Mouse (Mus musculus) T-cell, adult 2 months (primary cell): ENCODE data around the gene Dock2.
"Not testable (repeated sequence)": the region's sequence is repeated elsewhere in the genome, so short reads cannot be mapped to it uniquely, and the experiment has no call there.

Source experiments
- DNase-seq: peaks from one replicate; pipeline ENCODE4 v3.0.0; 2022; ENCODE audit warnings: low spot score

The Dock2 gene

DNA sequence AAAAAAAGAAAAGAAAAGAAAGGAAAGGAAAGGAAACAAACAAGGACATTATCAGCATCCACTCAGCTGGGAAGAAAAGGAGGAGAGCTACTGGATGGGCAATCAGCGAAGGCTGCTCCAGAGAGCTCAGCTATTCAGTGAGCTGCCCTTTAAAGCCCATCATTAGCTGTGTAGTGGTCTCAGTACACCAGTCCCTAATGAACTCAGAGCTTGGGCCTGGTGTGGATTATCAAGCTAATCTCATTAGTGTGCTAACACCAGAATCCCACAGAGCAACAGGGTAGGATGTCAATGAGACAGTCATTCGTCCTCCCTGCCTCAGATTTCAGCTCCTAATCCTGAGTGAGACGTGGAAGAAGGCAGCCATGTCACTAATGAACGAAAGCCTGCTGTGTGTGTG, 493.4 kb downstream of the Dock2 start:
- no peak for DNase-seq

DNA sequence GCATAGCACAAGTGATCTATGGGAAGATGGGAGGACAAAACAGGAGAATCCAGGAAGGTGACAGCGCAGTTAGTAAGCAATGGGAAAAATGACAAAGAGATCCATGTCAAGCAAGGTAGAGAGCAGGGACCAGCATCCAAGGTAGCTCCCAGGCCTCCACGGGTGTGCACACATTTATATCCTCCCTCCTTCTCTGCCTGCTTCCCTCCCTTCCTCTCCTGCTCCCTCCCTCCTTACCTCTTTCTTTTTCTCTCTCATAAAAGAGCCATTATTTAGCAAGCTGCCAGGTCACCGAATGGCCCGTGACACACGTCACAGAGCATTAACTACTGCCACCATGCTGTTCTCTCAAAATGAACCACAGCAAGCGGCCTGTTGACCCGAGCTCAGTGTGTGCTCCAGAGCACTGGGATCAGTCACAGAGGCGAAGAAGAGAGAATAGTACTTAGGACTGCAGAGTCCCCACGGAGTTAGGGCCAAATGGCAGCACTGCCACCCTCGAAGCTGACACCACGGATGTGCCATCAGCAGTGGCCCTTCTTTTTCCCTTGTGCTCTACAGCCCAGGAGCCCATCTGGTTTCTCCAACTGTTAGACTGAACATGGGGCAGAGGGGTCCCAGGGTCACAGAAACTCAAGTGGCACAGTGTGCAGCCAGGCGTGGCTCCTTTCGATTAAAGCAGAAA, 499.4 kb downstream of the Dock2 start:
- no peak for DNase-seq

DNA sequence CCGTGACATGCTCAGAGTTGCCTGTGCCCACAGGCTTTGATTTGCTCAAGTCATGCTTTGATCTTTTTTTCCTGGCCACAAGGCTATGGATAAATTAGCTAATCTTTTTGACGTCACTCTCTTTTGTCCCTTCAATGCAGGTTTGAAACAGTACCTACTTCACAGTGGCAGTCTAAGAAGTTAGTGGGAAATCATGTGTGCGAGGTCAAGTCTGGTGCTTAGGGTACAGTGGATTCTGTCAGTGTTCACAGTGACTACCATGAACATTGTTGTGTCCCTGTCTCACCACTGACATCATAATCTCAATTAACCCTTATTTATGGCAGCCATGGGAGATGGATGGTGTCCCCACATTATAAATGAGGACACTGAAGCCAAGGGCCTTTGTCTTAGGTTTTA, 506.6 kb downstream of the Dock2 start:
- no peak for DNase-seq

DNA sequence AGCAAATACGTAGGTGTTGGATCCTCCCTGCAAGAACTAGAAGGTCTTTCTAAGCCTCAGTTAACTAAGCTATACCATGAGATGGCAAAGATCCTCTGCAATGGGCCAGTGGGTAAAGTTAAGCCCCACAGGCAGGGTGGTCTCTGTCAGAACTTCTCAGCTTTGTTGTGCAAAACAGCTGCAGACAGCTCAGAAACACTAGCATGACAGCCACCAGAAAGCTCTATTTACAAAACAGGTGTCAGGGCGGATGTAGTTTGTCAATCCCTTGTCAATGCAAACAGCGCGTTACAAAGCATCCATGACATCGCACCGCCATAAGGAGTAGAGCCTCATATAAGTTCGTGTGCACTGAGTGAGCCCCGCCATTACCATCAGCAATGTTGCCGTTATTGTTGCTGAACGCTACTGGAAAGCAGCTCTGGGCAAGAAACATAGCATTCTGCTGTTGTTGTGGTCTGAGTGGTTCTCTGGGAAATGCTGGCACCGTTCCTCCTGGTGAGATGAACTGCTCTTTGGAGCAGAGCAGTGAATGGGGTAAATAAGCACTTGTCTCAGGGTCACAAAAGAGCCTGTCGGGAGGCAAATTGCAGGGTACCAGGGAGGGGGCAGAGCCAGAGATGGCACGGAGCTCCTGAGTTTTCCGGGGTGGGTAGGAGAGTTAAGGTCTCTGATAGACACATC, 507.2 kb downstream of the Dock2 start:
- DNase-seq, result no peak

DNA sequence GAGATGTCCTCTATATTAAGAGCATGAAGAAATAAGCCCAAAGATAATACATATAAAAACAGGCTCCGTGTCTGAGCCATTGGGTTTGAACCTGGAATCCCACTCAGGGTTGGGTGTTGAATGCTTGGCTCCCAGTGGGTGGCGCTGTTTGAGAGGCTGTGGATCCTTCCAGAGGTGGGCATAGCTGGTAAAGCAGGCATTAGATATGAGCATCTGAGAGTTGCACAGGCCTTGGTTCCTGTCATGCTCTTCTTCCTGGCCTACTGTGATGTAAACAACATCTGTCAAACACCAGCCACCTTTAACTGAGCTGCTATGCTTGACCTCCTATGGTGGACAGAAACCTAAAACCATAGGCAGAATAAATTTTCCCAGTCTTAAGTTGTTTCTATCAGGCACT, 507.8 kb downstream of the Dock2 start:
- peak; percentile 3 for DNase-seq

DNA sequence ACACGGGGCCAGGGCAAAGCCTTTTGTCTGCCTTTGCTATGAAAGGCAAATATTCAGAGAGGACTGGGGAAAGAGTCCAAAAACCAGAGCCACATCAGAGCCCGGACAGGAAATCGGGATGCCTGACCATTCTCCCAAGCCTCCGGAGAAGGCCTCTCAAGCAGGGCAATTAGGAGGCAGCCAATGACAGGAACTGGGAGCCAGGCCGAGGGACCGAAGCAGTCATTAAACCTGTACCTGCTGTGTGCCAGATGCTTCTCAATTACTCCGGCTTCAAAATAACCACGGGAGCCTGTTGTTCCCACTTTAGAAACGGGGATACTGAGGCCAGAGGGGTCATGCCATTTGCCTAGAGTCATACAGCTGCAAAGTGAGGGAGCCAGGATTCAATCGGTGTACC, 511.7 kb downstream of the Dock2 start:
- DNase-seq, result no peak

DNA sequence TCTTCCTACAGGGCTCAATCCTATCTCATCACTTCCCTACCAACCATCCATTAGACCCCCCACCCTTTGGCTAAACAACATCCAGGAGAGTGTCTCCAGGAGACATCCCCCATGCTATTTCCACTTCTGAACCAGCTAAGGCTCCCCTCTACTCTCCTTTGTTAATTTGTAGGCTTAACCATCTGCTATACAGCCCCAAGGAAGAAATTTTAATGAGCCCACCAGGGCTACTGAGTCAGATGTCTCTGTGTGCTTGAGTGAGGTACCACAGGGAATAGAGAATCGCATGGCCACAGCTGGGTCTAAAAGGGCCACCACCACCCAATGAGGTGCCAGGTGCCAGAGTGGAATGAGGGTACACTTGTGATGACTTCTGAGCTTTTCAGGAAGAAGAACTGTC, 519.6 kb downstream of the Dock2 start:
- DNase-seq, result no peak

DNA sequence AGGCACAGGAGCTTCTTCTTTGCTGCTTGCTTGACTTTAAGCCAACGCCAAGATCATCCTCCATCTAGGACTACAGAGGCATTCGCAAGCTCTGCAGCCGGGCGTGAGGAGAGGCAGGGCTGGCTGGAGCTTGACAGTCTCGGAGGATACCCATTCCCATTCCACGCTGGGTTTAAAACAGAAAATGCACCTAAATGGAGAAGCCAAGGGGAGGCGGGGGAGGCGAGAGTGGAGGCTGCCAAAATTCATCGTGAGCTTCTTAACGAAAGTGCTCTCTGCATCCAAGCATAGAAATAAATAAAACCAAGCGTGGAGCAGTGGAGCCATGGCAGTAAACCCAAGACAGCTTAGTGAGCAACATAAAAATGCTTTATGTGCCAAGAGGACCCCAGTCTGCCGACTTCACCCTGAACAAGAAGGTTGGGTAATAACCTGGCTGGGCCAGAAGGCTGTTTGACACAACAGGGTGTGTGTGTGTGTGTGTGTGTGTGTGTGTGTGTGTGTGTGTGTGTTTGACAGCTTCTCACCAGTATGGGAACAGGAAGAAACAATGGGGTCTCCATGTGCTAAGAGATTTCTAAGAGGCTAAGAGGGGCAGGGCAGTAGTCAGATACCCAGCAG, 524.7 kb downstream of the Dock2 start:
- no peak for DNase-seq

DNA sequence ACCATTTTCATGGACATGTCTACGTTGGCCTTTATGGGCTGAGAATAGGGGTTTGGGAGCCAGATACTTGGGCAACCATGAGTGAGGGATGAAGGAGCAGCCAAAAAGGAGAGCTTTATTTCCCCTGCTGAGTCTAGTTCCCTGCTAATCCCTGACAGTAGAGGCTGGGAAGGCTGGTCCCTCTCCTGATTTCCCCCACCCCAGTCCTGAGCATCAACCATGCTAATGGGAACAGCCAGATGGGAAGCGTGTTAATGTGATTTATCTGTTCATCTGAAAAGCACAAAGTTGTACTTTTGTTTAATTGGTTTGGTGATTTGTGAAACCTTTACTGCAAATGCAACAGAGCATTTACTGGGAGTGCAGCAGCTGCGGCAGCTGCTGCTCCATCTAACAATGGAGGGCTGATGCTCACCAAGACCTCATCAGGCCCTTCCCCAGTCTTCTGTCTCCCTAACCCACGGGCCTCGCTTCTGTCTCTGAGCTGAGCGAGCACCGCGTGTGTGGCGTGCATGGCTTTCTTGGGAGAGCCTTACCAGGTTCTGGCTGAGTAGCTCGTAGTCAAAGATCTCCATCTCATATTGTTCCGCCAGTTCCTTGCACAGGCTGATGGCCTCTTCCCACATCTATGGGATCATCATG, 526.0 kb downstream of the Dock2 start:
- DNase-seq, result no peak

DNA sequence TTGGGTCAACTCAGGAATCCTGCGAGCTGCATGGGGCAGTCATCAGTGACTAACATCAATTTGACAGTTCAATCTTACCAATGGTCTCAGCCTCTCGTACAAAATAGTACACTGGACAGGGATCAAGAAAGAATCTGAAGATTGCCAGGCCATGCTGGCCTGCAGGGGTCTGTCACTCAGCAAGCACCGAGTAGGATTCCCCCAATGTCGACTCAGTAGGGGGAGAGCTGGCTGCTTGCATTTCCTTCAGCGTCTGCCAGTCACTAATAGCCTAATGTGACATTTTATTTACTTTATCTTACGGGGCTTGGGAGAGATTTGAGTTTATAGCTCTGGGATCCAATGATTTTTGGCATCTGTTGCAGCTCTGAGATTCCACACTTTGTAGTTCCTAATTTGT, 540.7 kb downstream of the Dock2 start:
- DNase-seq, result no peak

DNA sequence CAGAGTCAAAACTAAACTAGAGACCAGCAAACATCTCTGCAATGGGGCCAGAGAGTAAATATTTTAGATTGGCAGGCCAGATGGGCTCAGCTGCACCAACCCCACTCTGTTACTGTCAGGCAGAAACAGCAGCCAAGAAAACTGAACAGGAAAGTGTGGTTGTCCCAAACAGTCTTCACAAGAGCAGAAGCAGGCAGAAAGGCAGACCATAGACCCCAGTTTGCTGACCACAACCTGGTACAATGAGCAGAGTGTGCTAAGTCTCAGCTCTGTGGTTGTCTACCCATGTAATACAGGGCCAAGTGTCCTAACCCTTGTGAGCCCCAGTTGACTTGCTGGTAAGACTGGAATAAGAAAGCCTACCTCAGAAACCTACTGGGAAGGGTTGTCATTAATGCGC, 543.4 kb downstream of the Dock2 start:
- DNase-seq, result no peak

DNA sequence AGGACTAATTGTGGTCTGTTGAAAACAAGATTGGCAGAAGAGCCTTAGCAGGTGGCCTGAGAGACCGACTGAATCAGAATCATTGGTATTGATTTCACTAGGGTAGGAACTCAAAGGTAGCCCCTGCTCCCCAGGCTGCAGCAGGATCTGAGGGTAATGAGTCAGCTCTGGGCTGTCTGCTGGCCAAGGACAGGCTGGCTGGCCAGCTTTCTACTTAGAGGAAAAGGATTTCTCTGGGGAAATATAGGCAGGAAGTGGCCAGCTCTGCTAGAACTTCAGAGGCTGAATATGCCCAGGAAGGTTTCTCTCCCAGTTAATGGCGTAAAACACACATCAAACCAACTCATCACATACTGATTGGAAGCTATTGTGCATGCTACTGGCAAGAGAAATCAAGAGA, 544.0 kb downstream of the Dock2 start:
- DNase-seq, result no peak

DNA sequence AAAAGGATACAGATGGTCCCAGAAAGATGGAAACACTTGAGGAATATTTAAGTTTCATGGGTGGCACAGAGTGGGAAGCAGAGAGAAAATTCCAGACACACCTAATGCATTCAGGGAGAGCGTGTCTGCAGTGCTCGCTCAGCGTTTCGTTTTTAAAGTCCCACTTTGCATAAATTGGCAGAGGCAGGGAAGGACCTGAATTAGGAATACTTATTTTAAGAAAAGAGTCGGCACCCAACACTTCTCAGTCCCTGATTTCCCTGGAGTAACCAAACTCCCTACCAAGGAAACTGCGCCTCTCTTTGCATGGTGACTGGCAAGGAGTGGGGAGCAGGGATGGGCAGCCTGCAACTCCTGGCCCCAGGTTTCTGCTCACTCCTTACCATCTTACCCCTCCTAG, 546.8 kb downstream of the Dock2 start:
- DNase-seq, result no peak

DNA sequence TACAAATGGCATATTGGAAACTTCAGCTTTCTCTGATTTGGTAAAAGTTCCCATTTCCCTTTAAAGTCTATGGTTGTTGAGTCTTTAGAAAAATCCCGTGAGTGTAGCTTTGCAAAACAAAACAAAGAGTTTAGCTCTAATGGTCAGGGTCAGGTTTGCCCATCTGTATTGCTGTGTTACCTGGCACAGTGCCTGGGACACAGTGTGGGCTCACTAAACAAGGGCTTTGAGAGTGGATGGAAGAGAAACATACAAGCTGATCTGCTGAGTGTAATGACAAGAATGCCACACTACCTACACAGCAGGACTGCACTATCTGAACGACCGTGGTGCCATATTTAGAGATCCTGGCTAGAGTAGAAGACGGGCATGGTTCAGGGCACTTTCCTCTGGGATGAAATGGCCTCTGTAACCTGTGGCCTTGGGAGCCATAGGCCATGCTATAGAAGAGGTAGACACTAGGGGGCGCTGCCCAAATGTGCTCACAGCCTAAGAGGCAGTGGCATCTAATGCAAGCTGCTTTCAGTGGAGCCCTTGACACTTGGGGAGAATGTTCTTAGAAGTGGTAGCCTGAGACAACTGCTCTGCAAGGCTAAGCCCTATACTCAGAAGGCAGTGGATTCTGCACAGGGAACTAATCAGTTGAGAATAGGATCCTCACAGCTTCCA, 547.5 kb downstream of the Dock2 start:
- peak; percentile 21 for DNase-seq

DNA sequence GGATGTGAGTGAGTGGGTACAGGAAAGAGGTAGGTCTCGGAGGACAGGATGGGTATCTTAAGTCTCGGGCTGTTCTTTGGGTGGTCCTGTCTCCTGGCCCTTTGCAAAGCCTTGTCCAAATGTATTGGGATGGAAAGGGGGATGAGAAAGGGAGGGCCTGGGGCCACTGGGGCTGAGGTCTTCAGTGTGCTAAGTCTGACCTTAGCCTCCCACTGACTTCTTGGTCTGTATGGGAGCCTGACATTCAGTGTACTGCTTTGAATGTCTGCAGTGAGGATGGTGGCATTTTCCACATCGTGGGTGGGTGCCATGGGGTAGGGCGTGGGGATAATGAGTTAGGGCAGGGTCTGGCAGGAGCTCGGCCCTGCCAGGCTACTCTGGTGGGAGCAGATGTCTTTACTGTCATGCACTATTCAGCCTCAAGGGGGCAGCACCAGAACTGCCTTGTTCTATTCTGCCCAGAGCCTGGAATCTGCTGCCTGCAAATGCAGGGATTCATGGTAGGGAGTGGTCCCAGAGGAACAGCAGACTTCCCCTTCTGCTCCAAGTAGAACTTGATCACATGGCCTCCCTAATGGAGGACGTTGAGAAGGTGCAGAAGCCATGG, 554.8 kb downstream of the Dock2 start:
- peak; percentile 31 for DNase-seq

DNA sequence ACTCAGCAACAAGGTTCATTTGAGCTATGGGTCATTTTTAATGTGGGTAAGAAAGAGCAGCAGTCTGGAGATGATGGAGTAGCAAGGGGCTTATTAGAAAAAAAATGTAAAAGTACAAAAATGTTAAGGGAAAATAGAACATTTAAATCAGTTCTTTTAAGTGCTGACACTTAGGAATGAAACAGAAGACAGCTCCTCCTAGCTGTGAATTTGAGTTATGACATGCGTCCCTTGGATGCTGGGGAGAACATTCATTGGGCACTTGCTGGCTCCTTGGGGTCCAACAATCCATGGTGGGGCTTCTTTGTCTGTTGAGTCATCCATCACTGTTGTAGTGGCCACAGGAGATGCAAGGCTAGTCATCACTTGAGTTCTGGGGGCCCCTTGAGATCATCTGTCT, 556.5 kb downstream of the Dock2 start:
- no peak for DNase-seq

DNA sequence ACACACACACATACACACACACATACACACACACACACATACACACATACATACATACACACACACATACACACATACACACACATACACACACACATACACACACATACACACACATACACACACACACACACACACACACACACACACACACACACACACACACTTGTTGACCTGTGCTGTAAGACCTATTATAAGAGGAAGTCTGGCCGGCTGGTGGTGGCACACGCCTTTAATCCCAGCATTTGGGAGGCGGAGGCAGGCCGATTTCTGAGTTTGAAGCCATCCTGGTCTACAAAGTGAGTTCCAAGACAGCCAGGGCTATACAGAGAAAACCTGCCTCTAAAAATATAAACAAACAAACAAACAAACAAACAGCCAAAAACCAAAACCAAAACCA, 563.1 kb downstream of the Dock2 start:
- DNase-seq, result not testable (repeated sequence)

DNA sequence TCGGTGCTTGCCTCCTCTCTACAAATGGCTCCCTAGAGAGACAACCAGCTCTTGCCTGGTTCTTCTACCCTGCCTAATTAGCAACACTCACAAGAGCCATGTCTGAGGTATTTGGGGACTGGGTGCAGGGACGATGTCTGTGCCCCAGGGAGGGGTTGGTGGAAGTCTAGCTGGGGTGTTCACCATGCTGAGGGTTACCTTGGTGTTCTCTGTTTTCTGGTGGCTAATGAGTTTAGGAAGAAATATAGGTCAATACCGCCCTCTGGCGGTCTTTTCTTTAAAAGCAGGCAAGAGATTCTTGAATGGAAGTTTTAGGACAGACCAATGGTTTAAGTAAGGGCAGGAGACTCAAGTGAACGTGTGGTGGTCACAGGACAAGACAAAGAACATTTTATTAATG, 570.8 kb downstream of the Dock2 start:
- peak; percentile 50 for DNase-seq

DNA sequence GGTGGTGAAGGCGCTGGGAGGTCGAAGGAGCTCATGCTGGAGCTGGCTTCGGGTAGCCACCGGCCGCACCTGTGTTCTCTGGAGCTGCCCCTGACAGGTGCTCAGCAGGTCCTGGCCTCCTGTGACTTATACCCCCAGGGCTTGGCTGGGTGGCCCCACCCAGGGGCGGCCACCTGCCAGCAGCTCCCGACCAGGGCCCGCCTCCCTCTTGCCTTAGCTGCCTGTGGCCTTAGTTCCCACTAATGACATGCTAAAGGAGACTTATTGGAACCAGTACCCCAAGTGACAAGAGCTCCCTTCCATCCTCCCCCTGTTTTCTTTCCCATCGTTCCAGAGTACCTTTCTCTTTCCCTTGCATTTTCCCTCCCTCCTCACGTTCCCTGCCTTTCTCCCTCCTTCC, 575.7 kb downstream of the Dock2 start, which contains the start of gene Foxi1:
Gene Foxi1, minus strand, starts transcription at position 101 of the 400 bp plus-strand sequence.
- DNase-seq, result no peak

DNA sequence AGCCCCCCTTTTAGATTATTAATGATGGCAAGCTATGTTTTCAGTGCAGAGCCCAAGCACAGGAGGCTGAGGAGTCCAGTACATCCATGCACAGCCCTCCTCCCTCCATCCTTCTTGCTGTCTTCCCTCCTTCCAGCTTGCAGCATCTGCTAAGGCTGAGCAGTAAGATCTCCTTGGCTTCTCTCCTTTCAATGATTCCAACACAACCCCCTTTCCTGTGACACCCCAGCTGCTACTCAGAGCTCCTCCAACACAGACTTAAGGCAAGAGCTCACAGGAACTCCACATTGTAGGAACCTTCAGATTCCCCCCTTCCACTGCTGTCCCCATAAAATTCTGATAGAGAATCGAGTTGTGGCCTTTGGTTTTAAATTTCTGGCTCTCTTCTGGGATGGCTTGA, 580.9 kb downstream of the Dock2 start:
- no peak for DNase-seq

DNA sequence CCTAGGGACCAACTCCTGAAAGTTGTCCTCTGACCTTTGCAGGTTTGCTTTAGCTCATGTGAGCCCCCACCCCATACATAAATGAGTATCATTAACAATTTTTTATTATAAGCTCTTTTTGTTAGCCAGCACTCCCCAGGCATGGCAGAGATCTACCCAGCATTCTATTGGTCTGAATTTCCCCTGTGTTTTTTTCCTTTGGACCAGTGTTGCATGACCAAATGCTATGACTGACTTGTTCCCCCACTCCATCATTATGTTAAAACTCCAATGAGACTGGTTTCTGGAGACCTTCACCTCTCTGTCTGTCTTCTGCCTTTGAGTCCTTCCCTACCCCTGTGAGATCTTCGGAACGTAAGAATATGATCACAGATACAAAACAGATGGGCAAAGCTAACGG, 588.5 kb downstream of the Dock2 start:
- DNase-seq, result no peak
